In the genomic region with DNA sequence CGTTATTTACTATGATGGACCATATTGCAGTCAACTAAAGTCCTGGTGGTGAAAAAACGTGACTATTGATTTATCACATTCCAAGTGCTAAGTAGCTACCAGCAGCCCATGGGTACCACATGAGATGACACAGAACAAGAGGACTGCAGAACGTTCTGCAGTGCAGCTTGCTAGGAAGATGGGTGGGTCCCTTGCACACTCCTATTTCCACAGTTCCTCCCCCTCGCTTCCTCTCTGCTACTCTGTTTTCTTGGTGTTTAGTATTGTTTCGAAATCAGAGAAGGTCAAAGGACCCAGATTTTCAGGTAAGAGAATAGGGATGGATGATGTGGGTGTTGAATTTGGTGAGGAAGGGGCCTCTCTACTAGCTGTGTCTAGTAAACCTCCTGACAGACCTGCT, we compare ENCODE assay signal across 8 mouse cellular contexts. TPM values are rescaled to one million over a fixed set of nuclear protein-coding genes. Genes with fewer than 3 reads are reported as not detected.
A peak's percentile ranks its signal among the peaks of the same experiment; 100 is the strongest.
DNase-seq lines count a peak whose midpoint lies in the region; ATAC-seq lines count a peak whose summit lies in the region.

A gene (plus strand): TSS at position 231 of the 400 bp plus-strand sequence.

- WGBS in kidney, embryonic 14.5 days = 54% methylated on average over 5 of the region's 5 CpGs
- 83% methylated on average over 5 of the region's 5 CpGs for WGBS in forebrain, embryonic 13.5 days
- WGBS in midbrain, embryonic 10.5 days = 75% methylated on average over 5 of the region's 5 CpGs

- no peak within 1 kb of the TSS for H3K9ac ChIP-seq in kidney, embryonic 14.5 days (ENCODE audit: low read depth, low read length)
- no peak within 1 kb of the TSS for H3K9ac ChIP-seq in forebrain, embryonic 13.5 days

- DNase-seq in kidney, postnatal 10 days = no peak
- DNase-seq in adrenal gland, postnatal 10 days = no peak
- DNase-seq in heart, postnatal 10 days = no peak
- peak; percentile 24 for DNase-seq in lung, postnatal 10 days
- DNase-seq in urinary bladder, postnatal 36 days (ENCODE audit: low spot score in 2 of 2) = no peak
- no peak for DNase-seq in midbrain, embryonic 10.5 days (ENCODE audit: low spot score)

- H3K4me3 ChIP-seq in kidney, embryonic 14.5 days (ENCODE audit: low read length) = 0 out of 2 replicates have a peak within 1 kb of the TSS, but pooled peaks have one; percentile 9
- no peak within 1 kb of the TSS for H3K4me3 ChIP-seq in forebrain, embryonic 13.5 days
- H3K4me3 ChIP-seq in midbrain, embryonic 10.5 days = no peak within 1 kb of the TSS

- ATAC-seq in kidney, embryonic 14.5 days (ENCODE audit: low FRiP score, low TSS enrichment) = no peak
- ATAC-seq in forebrain, embryonic 13.5 days = no peak

- H3K4me2 ChIP-seq in kidney, embryonic 14.5 days (replicated peaks; ENCODE audit: low read depth, low read length) = peak within 1 kb of the TSS; percentile 8
- H3K4me2 ChIP-seq in forebrain, embryonic 13.5 days = no peak within 1 kb of the TSS

- no peak within 1 kb of the TSS; the same call in 1 of the 2 replicates for H3K27ac ChIP-seq in kidney, embryonic 14.5 days (ENCODE audit: low read depth, low read length)
- H3K27ac ChIP-seq in forebrain, embryonic 13.5 days = no peak within 1 kb of the TSS
- H3K27ac ChIP-seq in midbrain, embryonic 10.5 days (replicated peaks) = no peak within 1 kb of the TSS

- H3K4me1 ChIP-seq in kidney, embryonic 14.5 days (ENCODE audit: control insufficient read depth, insufficient read depth, low read length) = no peaks in the 10 kb centered on the region
- no peaks in the 10 kb centered on the region for H3K4me1 ChIP-seq in forebrain, embryonic 13.5 days
- peaks cover 2% of the 10 kb centered on the region; the same call in 1 of the 2 replicates for H3K4me1 ChIP-seq in midbrain, embryonic 10.5 days

- no peaks in the 10 kb centered on the region for H3K36me3 ChIP-seq in kidney, embryonic 14.5 days (ENCODE audit: control insufficient read depth, insufficient read depth, low read length)
- no peaks in the 10 kb centered on the region for H3K36me3 ChIP-seq in forebrain, embryonic 13.5 days (ENCODE audit: poor library complexity, severe bottlenecking)
- H3K36me3 ChIP-seq in midbrain, embryonic 10.5 days = no peaks in the 10 kb centered on the region

- no peaks in the 10 kb centered on the region for H3K27me3 ChIP-seq in kidney, embryonic 14.5 days (ENCODE audit: control insufficient read depth, insufficient read depth, low read length)
- H3K27me3 ChIP-seq in forebrain, embryonic 13.5 days = no peaks in the 10 kb centered on the region
- H3K27me3 ChIP-seq in midbrain, embryonic 10.5 days (ENCODE audit: low read depth, poor library complexity, severe bottlenecking) = no peaks in the 10 kb centered on the region

- intact Hi-C loops in heart, postnatal 10 days (cut with DNase I) = loop anchor here (2.0 to 5.0 kb wide), 2 partner anchors 37 to 62 kb away; a partner anchor contains a TSS

- no peaks in the 10 kb centered on the region for H3K9me3 ChIP-seq in kidney, embryonic 14.5 days (ENCODE audit: control insufficient read depth, low read length)
- H3K9me3 ChIP-seq in forebrain, embryonic 13.5 days (replicated peaks) = no peaks in the 10 kb centered on the region
- no peaks in the 10 kb centered on the region for H3K9me3 ChIP-seq in midbrain, embryonic 10.5 days (replicated peaks)

RNA-seq across cellular contexts. Expression of the gene that starts here (rescaled TPM):
- polyA plus RNA-seq in kidney, embryonic 14.5 days (2014; fragmentation: Nextera tagmentation; extraction: Ambion mirVana) = 51.3 and 54.1 TPM in 2 replicates
- 10 to 100 TPM; 50.2 to 52.8 TPM for total RNA-seq in adrenal gland, postnatal 10 days (2021)
- 10 to 100 TPM; 46.9 to 57.4 TPM for total RNA-seq in heart, postnatal 10 days (2021)
- polyA plus RNA-seq in forebrain, embryonic 13.5 days (2015; fragmentation: Nextera tagmentation; extraction: Ambion mirVana) = 1.9 and 2.2 TPM in 2 replicates
- polyA plus RNA-seq in midbrain, embryonic 10.5 days (2016; fragmentation: Nextera tagmentation; extraction: Ambion mirVana) = 5.2 and 5.6 TPM in 2 replicates
